Mouse (Mus musculus): Measurements from ENCODE around the gene Tmem129.

The Tmem129 gene

GRCm38 (mm10) chr5:33637606-33638350 is 20.4 kb downstream of the Tmem129 start:
- DNase-seq (ENCODE audit: low spot score): no peak

DNA sequence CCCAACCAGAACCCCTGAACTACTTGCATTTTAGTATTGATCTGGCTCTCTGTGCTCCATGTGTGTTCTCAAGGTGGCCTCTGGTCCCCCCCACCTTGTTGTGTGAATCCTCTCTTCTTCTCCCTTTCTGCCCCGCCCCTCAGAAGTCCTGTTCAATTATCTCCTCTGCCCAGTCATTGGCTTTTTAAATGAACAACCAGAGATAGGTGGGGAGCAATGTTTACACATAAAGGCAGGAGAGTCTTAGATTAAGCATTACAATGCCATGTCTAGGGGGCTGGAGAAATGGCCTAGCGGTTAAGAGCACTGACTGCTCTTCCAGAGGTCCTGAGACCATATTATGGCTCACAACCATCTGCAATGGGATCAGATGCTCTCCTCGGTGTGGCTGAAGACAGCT is 22.9 kb downstream of the Tmem129 start:
- no peak for DNase-seq (ENCODE audit: low spot score)

DNA sequence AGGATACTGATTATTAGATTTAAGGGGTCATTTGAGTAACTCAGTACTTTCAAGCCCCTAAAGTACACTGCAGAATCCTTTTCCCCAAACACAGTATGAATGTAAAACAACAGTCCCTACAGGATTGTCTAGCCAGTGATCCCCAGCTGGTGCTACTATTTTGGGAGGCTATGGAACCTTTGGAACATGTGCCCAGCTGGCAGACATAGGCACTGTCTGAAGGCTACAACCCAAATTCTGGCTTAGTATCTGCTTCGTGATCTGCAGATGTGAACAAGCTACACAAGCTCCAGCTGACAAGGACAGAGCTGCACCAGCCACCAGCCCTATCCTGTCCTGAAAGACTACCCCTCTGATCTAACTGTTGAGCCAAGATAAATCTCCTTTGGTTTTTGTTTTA is 25.7 kb downstream of the Tmem129 start:
- no peak for DNase-seq (ENCODE audit: low spot score)

DNA sequence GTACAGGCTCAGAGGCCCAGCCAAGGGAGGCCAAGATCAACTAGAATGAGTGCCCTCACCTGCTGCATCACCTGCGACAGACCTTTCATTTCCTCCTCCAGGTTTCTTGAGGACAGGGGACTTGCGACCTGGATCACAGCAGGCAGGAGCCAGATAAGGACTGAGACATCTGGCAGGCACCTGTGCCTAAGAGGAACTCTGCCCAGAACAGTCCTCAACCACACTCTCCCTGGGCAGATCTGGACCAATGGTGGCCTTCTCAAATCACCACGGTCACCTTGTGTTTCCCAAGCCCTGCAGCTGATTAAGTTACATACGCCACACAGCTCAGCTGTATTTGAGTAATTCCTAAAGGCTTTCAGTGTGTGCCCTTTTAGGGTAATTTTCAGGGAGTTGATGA is 27.6 kb downstream of the Tmem129 start:
- DNase-seq (ENCODE audit: low spot score): no peak

- no peak for DNase-seq (ENCODE audit: low spot score)
These were observed 28.2 kb downstream of the Tmem129 start for GRCm38 (mm10) chr5:33630061-33630460.

GRCm38 (mm10) chr5:33629301-33629987 is 28.8 kb downstream of the Tmem129 start, which contains the start of the genes Fam53a and Gm9903:
Gene Fam53a, minus strand, starts transcription at chr5:33629635.
Gene Gm9903, plus strand, starts transcription at chr5:33629925.
- peak; percentile 99 for DNase-seq (ENCODE audit: low spot score)

DNA sequence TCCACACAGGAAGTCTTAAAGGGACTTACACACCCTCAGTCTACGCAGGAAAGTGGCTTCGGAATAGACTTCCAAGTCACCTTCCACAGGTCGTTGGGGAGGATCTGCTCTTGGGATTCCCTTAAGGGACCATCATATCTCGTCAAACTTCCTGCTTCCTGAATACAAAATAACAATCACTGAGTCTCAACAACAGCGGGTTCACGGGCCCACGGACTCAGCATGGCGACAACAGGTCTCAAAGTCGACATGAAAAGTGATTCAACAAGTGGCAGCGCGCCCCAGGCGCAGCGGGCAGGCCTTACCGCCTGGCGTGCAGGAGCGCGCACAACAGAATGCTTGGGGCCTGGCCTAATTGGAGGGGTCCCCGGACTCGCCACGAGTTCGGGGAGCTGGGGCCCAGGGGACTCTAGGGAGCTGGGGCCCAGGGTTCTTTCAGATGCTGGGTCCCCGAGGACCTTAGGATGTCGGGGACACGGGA is 29.4 kb downstream of the Tmem129 start:
- DNase-seq (ENCODE audit: low spot score): no peak

DNA sequence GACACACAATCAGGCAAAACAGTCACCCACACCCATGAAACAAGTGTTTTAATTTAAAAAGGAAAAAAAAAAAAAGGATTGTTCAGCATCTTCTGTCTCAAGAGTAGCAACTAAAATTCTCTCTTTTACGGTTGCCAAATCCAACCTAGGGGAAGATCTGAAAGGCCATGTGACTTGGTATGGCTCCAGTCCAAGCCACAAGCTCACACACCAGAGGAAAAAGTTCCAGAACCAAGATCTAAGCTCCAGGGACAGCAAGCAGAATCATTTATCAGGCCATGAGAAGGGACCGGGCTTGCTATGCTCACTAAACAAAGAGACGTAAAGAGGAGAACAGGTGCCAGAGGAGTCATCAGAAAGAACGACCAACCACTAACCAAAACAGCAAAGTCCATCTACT is 30.2 kb downstream of the Tmem129 start:
- DNase-seq (ENCODE audit: low spot score): no peak

DNA sequence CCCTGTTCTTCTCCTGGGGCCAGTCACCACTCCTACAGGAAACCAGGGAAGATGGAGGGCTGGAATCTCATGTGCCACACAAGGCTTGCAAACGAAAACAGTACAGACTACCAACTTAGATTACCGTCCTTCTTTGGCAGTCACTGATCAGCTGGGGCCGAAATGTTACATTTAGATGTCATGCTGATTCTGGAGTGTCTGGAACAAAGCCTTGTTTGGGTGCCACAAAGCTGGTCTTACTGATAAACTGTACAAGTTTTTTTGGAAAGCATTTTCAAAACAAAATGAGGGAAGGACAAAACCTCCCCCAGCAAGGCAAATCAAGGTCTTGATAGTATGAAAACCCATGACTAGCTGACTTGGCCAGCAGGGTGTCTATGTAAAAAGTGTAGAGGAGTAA is 34.5 kb downstream of the Tmem129 start:
- no peak for DNase-seq (ENCODE audit: low spot score)

- DNase-seq (ENCODE audit: low spot score): no peak
These were observed 35.5 kb downstream of the Tmem129 start for GRCm38 (mm10) chr5:33622671-33623070.

DNA sequence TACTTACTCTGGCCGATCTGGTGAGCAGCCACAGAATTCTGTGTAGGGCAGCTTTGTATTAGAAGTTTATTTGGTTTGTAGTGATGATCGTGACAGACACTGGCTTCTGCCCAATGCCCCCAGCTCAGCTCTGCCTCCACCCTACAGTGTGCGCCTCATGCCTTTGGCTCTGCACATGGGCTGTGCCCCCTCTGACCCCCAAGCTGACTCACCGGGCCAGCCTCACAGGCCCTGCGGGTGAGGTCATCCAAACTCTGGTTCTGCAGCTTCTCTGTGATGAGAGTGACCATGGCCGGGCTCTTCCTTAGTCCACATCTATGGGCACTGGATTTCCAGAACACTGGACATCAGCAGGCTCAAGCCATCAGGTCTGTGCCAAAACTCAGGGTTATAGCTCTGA is 43.8 kb downstream of the Tmem129 start:
- DNase-seq (ENCODE audit: low spot score): no peak

DNA sequence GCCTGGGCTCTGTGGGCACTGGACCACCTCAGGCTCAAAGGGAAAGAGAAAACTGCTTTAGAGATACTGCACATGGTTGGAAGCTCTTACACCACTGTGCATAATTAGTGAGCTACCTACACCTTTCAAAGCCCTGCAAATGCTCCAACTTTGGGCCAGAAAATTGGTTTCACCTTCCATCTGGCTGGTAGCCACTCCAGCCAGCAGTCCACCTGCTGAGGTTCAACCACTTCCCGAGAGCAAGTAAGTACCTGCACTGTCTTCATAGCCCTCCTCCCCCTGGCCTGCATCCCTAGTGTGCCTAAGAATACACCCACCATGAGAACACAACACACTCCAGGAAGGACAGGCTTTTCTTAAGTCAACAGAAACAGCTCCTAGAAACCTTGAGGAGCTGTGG is 46.4 kb downstream of the Tmem129 start:
- DNase-seq (ENCODE audit: low spot score): no peak

GRCm38 (mm10) chr5:33609226-33609625 is 49.0 kb downstream of the Tmem129 start:
- DNase-seq (ENCODE audit: low spot score): no peak

DNA sequence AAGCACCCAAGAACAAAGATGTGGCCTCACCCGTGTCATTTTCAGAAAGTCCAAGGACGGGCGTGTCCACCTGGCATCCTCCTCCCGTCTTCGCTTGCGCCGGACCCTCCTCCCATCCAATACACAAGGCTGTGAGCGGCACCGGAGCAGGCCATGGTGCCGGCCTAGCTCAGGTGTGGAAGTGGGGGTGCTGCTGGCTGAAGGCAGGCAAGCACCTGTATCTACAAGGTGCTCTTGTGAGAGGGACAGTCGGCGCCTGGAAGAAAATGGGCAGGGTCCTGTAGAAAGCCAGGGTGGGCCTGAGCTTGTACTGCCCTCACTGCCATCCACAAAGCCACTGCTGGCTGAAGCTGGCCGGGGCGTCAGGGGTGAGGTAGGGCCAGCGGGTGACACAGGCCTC is 50.8 kb downstream of the Tmem129 start:
- DNase-seq (ENCODE audit: low spot score): no peak

DNA sequence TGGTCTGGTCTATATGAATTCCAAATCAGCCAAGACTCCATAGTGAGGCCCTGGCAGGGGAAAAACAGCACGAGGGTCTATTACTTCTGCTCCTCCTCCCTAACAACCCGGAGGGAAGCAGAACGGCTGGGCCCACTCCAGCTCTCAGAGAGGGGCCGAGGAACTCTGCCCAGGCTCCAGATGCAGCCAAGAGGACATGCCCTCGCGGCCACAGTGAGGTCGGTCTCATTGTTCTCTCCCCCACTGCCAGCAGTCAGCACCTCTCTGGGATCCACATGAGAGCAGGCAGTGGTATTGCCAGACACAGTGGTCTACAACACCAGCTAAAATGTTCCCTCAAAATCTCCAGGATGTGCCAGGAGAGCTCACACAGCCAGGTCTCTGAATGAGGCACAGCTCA is 51.6 kb downstream of the Tmem129 start:
- DNase-seq (ENCODE audit: low spot score): no peak

- no peak for DNase-seq (ENCODE audit: low spot score)
These were observed 52.9 kb downstream of the Tmem129 start for GRCm38 (mm10) chr5:33605314-33605713.

All from urinary bladder, postnatal 10 days (tissue).